Comparison of ENCODE assay signal across 17 mouse cellular contexts in the genomic region with DNA sequence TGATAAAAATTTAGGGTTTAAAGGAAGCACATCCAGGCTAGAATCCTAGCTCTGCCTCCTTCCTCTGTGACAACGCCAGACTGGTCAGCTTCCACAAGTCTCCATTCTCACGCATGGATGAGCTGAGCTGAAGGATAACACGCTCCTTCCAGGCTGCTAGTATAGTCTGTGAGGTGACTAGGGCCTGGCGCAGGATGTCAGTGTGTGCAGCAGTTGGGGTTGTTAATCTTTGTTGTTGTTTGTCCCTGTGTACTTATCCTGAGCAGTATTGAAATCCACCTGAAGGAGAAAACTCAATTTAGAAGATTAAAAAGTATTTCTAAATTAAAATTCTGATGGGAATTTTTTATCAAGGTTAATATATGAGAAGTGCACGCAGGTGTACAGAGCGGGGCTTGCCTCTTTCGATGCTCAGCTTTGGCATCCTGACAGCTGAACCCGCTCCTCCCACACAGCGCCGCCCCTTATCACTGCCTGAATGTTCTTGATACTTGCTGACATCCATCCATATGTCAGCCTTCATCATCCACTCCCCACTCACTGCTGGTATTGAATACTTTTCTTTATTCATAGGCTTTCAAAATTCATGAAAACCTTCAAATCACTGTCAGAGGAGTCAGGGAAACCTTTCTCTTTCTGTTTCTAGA.
DNase-seq lines count a peak whose midpoint lies in the region; ATAC-seq and TF ChIP-seq lines count a peak whose summit lies in the region.
"Had no signal": no experiment of that assay in that cellular context is flagged by ENCODE, and none has a peak within 500 bp of the region (broad histone marks: within the 10 kb centered on the region; RNA-seq: fewer than 3 reads in every experiment).

No protein-coding gene starts in this region.

- no peak overlapping the region for H3K4me3 ChIP-seq in neural tube, embryonic 11.5 days (ENCODE audit: low read depth, low read length)
- H3K4me3 ChIP-seq in neural tube, embryonic 15.5 days (replicated peaks): no peak overlapping the region
- H3K4me3 ChIP-seq in forebrain, embryonic 16.5 days (replicated peaks; ENCODE audit: low read length): no peak overlapping the region
- H3K4me3 ChIP-seq in hindbrain, postnatal 0 days (ENCODE audit: low read length): no peak overlapping the region
- H3K4me3 ChIP-seq in midbrain, embryonic 16.5 days (ENCODE audit: low read depth, low read length): no peak overlapping the region
- H3K4me3 ChIP-seq: heart, adult 2 months; liver, embryonic 15.5 days; neural tube, embryonic 13.5 days had no signal

- 77% methylated on average over 10 of the region's 10 CpGs for WGBS in neural tube, embryonic 11.5 days
- 72% methylated on average over 10 of the region's 10 CpGs for WGBS in neural tube, embryonic 15.5 days
- 39% methylated on average over 10 of the region's 10 CpGs for WGBS in forebrain, embryonic 16.5 days
- 54% methylated on average over 10 of the region's 10 CpGs for WGBS in hindbrain, postnatal 0 days
- 42% methylated on average over 10 of the region's 10 CpGs for WGBS in midbrain, embryonic 16.5 days

- H3K4me2 ChIP-seq in neural tube, embryonic 11.5 days (ENCODE audit: low read depth): no peak overlapping the region
- H3K4me2 ChIP-seq in neural tube, embryonic 15.5 days: no peak overlapping the region
- no peak overlapping the region for H3K4me2 ChIP-seq in forebrain, embryonic 16.5 days (ENCODE audit: low read length)
- H3K4me2 ChIP-seq in hindbrain, postnatal 0 days (ENCODE audit: low read depth, low read length): no peak overlapping the region
- no peak overlapping the region for H3K4me2 ChIP-seq in midbrain, embryonic 16.5 days (ENCODE audit: low read length)
- H3K4me2 ChIP-seq: liver, embryonic 15.5 days; neural tube, embryonic 13.5 days had no signal

- H3K9ac ChIP-seq in neural tube, embryonic 11.5 days (ENCODE audit: low read length): no peak overlapping the region
- no peak overlapping the region for H3K9ac ChIP-seq in neural tube, embryonic 15.5 days (replicated peaks)
- no peak overlapping the region for H3K9ac ChIP-seq in forebrain, embryonic 16.5 days (replicated peaks; ENCODE audit: low read depth, low read length)
- H3K9ac ChIP-seq in hindbrain, postnatal 0 days (replicated peaks; ENCODE audit: low read length): no peak overlapping the region
- no peak overlapping the region for H3K9ac ChIP-seq in midbrain, embryonic 16.5 days (ENCODE audit: low read depth, low read length)
- H3K9ac ChIP-seq: liver, embryonic 15.5 days; neural tube, embryonic 13.5 days had no signal

- intact Hi-C loops in heart, postnatal 25 days (cut with DNase I): no loop called here

- no peak overlapping the region for H3K27ac ChIP-seq in neural tube, embryonic 11.5 days (ENCODE audit: low read depth, low read length)
- H3K27ac ChIP-seq in neural tube, embryonic 15.5 days (replicated peaks): no peak overlapping the region
- H3K27ac ChIP-seq in forebrain, embryonic 16.5 days (ENCODE audit: low read length): no peak overlapping the region
- H3K27ac ChIP-seq in hindbrain, postnatal 0 days: no peak overlapping the region
- peak overlapping the region; percentile 47; the same call in 1 of the 2 replicates for H3K27ac ChIP-seq in midbrain, embryonic 16.5 days (ENCODE audit: low read length)
- H3K27ac ChIP-seq: heart, adult 2 months; liver, embryonic 15.5 days; neural tube, embryonic 13.5 days had no signal

- 0 out of 2 replicates have a peak, but pooled peaks have one; percentile 51 for ATAC-seq in neural tube, embryonic 11.5 days (ENCODE audit: insufficient read depth, low FRiP score, low TSS enrichment)
- ATAC-seq in neural tube, embryonic 15.5 days (ENCODE audit: low FRiP score): no peak; the same call in 1 of the 2 replicates
- ATAC-seq in forebrain, embryonic 16.5 days: peak; percentile 92
- peak; percentile 72 for ATAC-seq in hindbrain, postnatal 0 days
- ATAC-seq in midbrain, embryonic 16.5 days: peak; percentile 82
- ATAC-seq: Patski had no signal

- H3K9me3 ChIP-seq in neural tube, embryonic 11.5 days (ENCODE audit: control insufficient read depth, low read length): no peaks in the 10 kb centered on the region
- H3K9me3 ChIP-seq in neural tube, embryonic 15.5 days (replicated peaks): no peaks in the 10 kb centered on the region
- H3K9me3 ChIP-seq in forebrain, embryonic 16.5 days (ENCODE audit: control insufficient read depth, low read length): no peaks in the 10 kb centered on the region
- no peaks in the 10 kb centered on the region for H3K9me3 ChIP-seq in hindbrain, postnatal 0 days (ENCODE audit: low read length)
- H3K9me3 ChIP-seq in midbrain, embryonic 16.5 days (replicated peaks; ENCODE audit: control insufficient read depth, low read length, poor library complexity, severe bottlenecking): no peaks in the 10 kb centered on the region
- H3K9me3 ChIP-seq: liver, embryonic 15.5 days; neural tube, embryonic 13.5 days had no signal

- no peak for TF ChIP-seq CTCF in hindbrain, postnatal 0 days (IDR thresholded peaks at IDR 0.05; ENCODE audit: low read depth)

- no peaks in the 10 kb centered on the region for H3K27me3 ChIP-seq in neural tube, embryonic 11.5 days (ENCODE audit: control insufficient read depth, insufficient read depth, low read length)
- no peaks in the 10 kb centered on the region for H3K27me3 ChIP-seq in neural tube, embryonic 15.5 days (replicated peaks)
- H3K27me3 ChIP-seq in forebrain, embryonic 16.5 days (replicated peaks; ENCODE audit: control insufficient read depth, insufficient read depth, low read length): no peaks in the 10 kb centered on the region
- no peaks in the 10 kb centered on the region for H3K27me3 ChIP-seq in hindbrain, postnatal 0 days (ENCODE audit: insufficient read depth, low read length)
- no peaks in the 10 kb centered on the region for H3K27me3 ChIP-seq in midbrain, embryonic 16.5 days (ENCODE audit: control insufficient read depth, insufficient read depth, low read depth, low read length)
- H3K27me3 ChIP-seq: CH12.LX; liver, embryonic 15.5 days; neural tube, embryonic 13.5 days; Patski had no signal

- no peaks in the 10 kb centered on the region for H3K4me1 ChIP-seq in neural tube, embryonic 11.5 days (ENCODE audit: control insufficient read depth, insufficient read depth, low read length)
- no peaks in the 10 kb centered on the region for H3K4me1 ChIP-seq in neural tube, embryonic 15.5 days
- H3K4me1 ChIP-seq in forebrain, embryonic 16.5 days (replicated peaks; ENCODE audit: control insufficient read depth, insufficient read depth, low read length): peaks cover 7% of the 10 kb centered on the region; the same call in 1 of the 2 replicates
- no peaks in the 10 kb centered on the region for H3K4me1 ChIP-seq in hindbrain, postnatal 0 days (ENCODE audit: insufficient read depth, low read length)
- no peaks in the 10 kb centered on the region for H3K4me1 ChIP-seq in midbrain, embryonic 16.5 days (ENCODE audit: control insufficient read depth, insufficient read depth, low read length)
- H3K4me1 ChIP-seq: liver, embryonic 15.5 days; neural tube, embryonic 13.5 days had no signal

- no peaks in the 10 kb centered on the region for H3K36me3 ChIP-seq in neural tube, embryonic 11.5 days (ENCODE audit: control insufficient read depth, insufficient read depth, low read length)
- H3K36me3 ChIP-seq in neural tube, embryonic 15.5 days: no peaks in the 10 kb centered on the region
- H3K36me3 ChIP-seq in forebrain, embryonic 16.5 days (ENCODE audit: control insufficient read depth, insufficient read depth): no peaks in the 10 kb centered on the region
- H3K36me3 ChIP-seq in hindbrain, postnatal 0 days (ENCODE audit: insufficient read depth, low read length): no peaks in the 10 kb centered on the region
- H3K36me3 ChIP-seq in midbrain, embryonic 16.5 days (ENCODE audit: control insufficient read depth, insufficient read depth, low read length): no peaks in the 10 kb centered on the region
- H3K36me3 ChIP-seq: liver, embryonic 15.5 days; neural tube, embryonic 13.5 days had no signal

- DNase-seq in neural tube, embryonic 11.5 days (ENCODE audit: low spot score): no peak
- DNase-seq in hindbrain, postnatal 0 days (ENCODE audit: low spot score): peak; percentile 67
- DNase-seq in spleen, postnatal 10 days (ENCODE audit: low spot score in 2 of 2): no peak
- no peak for DNase-seq in heart, postnatal 25 days (ENCODE audit: low spot score)
- no peak for DNase-seq in gastrocnemius, postnatal 10 days
- DNase-seq: adrenal gland, adult 2 months; heart, adult 2 months; heart, postnatal 14 days; lung, postnatal 4 days; spleen, adult 18-20 months had no signal
